Mouse (Mus musculus): Measurements from ENCODE around the gene Figla. TPM values are rescaled to one million over a fixed set of nuclear protein-coding genes. Genes with fewer than 3 reads are reported as not detected.
A peak's percentile ranks its signal among the peaks of the same experiment; 100 is the strongest.
"Not testable (repeated sequence)": the region's sequence is repeated elsewhere in the genome, so short reads cannot be mapped to it uniquely, and the experiment has no call there.

Figla gene
- polyA plus RNA-seq, 1 experiment from 2014 or later = not detected

DNA sequence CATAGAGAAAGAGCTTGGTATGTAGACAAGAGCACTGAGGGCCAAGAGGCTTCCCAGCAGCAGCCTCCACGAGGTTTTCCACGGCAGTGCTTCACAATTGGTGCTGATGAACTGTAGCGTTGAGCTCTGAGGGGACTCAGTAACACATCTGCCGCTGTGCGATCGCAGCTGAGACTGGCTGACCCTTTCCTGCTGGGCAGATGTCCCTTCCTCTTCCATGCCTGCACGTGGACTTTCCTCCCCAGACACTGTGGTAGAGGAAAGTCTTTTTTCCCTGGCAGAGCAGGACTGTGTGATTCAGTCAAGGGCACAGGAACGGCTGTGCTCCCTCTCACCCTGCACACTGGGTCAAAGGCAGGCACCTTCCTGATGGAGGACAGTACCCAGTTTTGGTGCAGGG is 31.6 kb upstream of the Figla start:
- Histone ChIP-seq H3K9ac (ENCODE audit: low read depth, low read length) (no peak overlapping the region), H3K4me1 (replicated peaks; ENCODE audit: control insufficient read depth, insufficient read depth, low read length) (no peaks in the 10 kb centered on the region), H3K9me3 (ENCODE audit: control insufficient read depth, low read length) (no peaks in the 10 kb centered on the region), H3K27me3 (ENCODE audit: control insufficient read depth, insufficient read depth, low read length) (no peaks in the 10 kb centered on the region), H3K4me2 (replicated peaks; ENCODE audit: low read depth, low read length) (no peak overlapping the region), H3K4me3 (ENCODE audit: low read depth, low read length) (no peak overlapping the region), H3K27ac (ENCODE audit: low read depth, low read length) (no peak overlapping the region), H3K36me3 (ENCODE audit: control insufficient read depth, insufficient read depth, low read length) (no peaks in the 10 kb centered on the region)
- 73% methylated on average over 8 of the region's 8 CpGs for WGBS
- DNase-seq (ENCODE audit: low spot score) = no peak
- ATAC-seq (ENCODE audit: low FRiP score) = no peak

DNA sequence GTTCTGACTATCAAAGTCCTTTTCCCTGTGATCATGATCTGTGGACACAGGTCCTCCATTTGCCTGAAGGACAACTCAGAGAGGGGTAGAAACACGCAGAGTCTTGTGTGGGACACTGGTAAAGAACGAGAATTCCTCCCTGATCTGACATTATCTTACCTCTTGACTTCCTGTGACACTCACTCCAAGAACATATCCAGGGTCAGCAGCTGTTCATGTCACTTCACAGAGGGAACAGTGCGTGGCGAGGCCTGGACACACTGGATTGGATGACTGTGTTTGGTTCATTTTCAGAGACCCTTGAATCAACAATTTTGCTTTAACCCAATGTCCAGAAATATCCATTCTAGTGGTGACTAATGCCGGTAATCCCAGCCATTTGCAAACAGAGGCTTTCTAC is 26.4 kb upstream of the Figla start:
- not testable (repeated sequence) for H3K27me3 ChIP-seq (ENCODE audit: control insufficient read depth, insufficient read depth, low read length); H3K9ac ChIP-seq (ENCODE audit: low read depth, low read length); H3K4me2 ChIP-seq (replicated peaks; ENCODE audit: low read depth, low read length); H3K4me1 ChIP-seq (replicated peaks; ENCODE audit: control insufficient read depth, insufficient read depth, low read length); H3K36me3 ChIP-seq (ENCODE audit: control insufficient read depth, insufficient read depth, low read length); DNase-seq (ENCODE audit: low spot score); H3K27ac ChIP-seq (ENCODE audit: low read depth, low read length); ATAC-seq (ENCODE audit: low FRiP score); H3K4me3 ChIP-seq (ENCODE audit: low read depth, low read length); H3K9me3 ChIP-seq (ENCODE audit: control insufficient read depth, low read length)
- 92% methylated on average over 5 of the region's 5 CpGs for WGBS

DNA sequence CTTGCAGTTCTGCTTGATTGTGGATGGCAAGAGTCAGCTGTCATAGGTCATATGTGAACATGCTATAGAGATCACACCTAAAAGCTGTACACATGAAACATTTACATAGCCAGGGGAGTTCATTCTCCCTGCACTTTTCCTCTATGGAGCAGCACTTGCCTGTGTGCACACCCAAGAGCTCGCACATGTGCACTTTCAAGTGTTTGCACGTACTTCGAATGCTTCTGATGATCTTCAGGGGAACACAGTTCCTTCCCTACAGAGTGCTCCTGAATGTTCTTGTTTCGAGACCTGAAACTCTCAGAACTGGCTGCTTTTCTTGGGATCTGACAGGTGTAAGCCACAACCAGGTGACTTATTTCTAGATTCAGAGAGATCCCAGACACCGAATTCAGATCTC is 25.2 kb upstream of the Figla start:
- not testable (repeated sequence) for H3K36me3 ChIP-seq (ENCODE audit: control insufficient read depth, insufficient read depth, low read length); H3K4me2 ChIP-seq (replicated peaks; ENCODE audit: low read depth, low read length); H3K27me3 ChIP-seq (ENCODE audit: control insufficient read depth, insufficient read depth, low read length); ATAC-seq (ENCODE audit: low FRiP score); DNase-seq (ENCODE audit: low spot score); H3K4me3 ChIP-seq (ENCODE audit: low read depth, low read length); H3K9ac ChIP-seq (ENCODE audit: low read depth, low read length); H3K27ac ChIP-seq (ENCODE audit: low read depth, low read length); H3K9me3 ChIP-seq (ENCODE audit: control insufficient read depth, low read length); H3K4me1 ChIP-seq (replicated peaks; ENCODE audit: control insufficient read depth, insufficient read depth, low read length)
- 93% methylated on average over 5 of the region's 5 CpGs for WGBS

GRCm38 (mm10) chr6:86003405-86003925 is 12.5 kb upstream of the Figla start:
- H3K36me3 ChIP-seq (ENCODE audit: control insufficient read depth, insufficient read depth, low read length) = no peaks in the 10 kb centered on the region
- ATAC-seq (ENCODE audit: low FRiP score) (no peak), DNase-seq (ENCODE audit: low spot score) (no peak)
- 77% methylated on average over 18 of the region's 18 CpGs for WGBS
- no peaks in the 10 kb centered on the region for H3K27me3 ChIP-seq (ENCODE audit: control insufficient read depth, insufficient read depth, low read length)
- no peaks in the 10 kb centered on the region for H3K4me1 ChIP-seq (replicated peaks; ENCODE audit: control insufficient read depth, insufficient read depth, low read length)
- H3K4me2 ChIP-seq (replicated peaks; ENCODE audit: low read depth, low read length) = no peak overlapping the region
- no peak overlapping the region for H3K9ac ChIP-seq (ENCODE audit: low read depth, low read length)
- no peaks in the 10 kb centered on the region for H3K9me3 ChIP-seq (ENCODE audit: control insufficient read depth, low read length)
- H3K4me3 ChIP-seq (ENCODE audit: low read depth, low read length) = no peak overlapping the region
- H3K27ac ChIP-seq (ENCODE audit: low read depth, low read length) = no peak overlapping the region

DNA sequence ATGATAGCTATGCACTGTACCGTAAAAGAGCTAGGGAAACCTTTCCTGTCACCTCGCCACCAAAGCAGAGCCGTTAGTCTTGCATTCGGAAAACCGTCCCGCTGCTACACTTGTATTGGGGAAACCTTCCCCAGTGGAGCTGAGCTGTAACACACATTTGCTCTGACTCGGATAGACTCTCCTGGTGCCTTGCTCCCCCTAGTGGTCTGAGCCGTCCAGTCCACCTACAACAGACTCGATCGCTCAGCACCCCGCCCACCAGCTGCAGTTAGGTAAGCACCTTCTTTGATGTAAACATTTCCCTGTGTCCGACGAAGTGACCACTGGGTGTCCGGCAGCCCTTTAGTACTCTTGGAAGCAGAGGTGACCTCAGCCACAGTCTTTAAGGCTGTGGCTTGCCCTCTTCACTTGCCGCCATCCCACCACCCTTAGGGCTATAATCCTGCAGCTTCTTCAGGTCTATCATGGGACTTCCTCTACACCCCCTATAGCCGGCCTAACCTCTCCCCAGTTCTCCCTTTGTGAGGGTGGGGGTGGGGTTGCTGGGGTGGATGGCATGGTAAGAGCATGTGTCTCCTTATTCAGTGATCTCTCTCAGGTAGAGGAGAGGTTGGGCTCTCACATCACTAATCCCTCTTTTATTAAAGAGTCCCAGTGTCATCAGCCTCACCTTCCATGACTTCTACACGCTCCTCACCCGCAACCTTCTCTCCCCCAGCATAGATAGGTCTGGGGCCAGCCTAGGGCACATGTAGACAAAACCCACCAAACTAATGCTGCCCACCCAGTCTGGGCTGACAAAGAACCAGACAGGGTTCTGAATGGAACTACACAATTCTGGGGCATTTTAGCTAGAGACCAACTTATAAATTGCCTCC is 11.5 kb upstream of the Figla start:
- no peaks in the 10 kb centered on the region for H3K27me3 ChIP-seq (ENCODE audit: control insufficient read depth, insufficient read depth, low read length)
- H3K4me2 ChIP-seq (replicated peaks; ENCODE audit: low read depth, low read length) = no peak overlapping the region; the same call in 1 of the 2 replicates
- DNase-seq (ENCODE audit: low spot score) (peak; percentile 91), ATAC-seq (ENCODE audit: low FRiP score) (peak; percentile 56; the same call in 1 of the 2 replicates)
- H3K9me3 ChIP-seq (ENCODE audit: control insufficient read depth, low read length) = no peaks in the 10 kb centered on the region
- 14% methylated on average over 18 of the region's 18 CpGs for WGBS
- H3K9ac ChIP-seq (ENCODE audit: low read depth, low read length) = no peak overlapping the region
- no peaks in the 10 kb centered on the region for H3K4me1 ChIP-seq (replicated peaks; ENCODE audit: control insufficient read depth, insufficient read depth, low read length)
- no peaks in the 10 kb centered on the region for H3K36me3 ChIP-seq (ENCODE audit: control insufficient read depth, insufficient read depth, low read length)
- no peak overlapping the region for H3K4me3 ChIP-seq (ENCODE audit: low read depth, low read length)
- no peak overlapping the region for H3K27ac ChIP-seq (ENCODE audit: low read depth, low read length)

DNA sequence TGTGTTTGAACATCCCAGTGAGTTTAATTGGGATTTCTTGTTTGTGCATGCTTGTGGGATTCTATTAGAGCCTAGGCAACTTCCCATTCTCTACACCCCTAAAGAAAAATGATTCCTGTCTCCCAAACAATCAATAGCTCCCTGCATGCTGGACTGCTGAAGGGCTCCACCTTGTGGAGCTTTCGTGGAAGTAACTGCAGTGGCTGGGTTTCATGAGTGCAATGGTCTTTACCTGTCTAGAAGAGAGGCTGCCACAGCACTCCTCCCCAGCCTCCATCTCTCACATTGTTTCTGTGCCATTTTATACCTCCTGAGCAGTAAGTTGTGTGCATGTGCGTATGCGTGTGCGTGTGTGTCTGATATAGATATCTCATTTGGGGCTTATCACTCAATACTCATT is 6.0 kb upstream of the Figla start:
- no peaks in the 10 kb centered on the region for H3K27me3 ChIP-seq (ENCODE audit: control insufficient read depth, insufficient read depth, low read length)
- H3K36me3 ChIP-seq (ENCODE audit: control insufficient read depth, insufficient read depth, low read length) = no peaks in the 10 kb centered on the region
- no peak overlapping the region for H3K4me3 ChIP-seq (ENCODE audit: low read depth, low read length)
- peak; percentile 76 for DNase-seq (ENCODE audit: low spot score)
- no peaks in the 10 kb centered on the region for H3K4me1 ChIP-seq (replicated peaks; ENCODE audit: control insufficient read depth, insufficient read depth, low read length)
- H3K4me2 ChIP-seq (replicated peaks; ENCODE audit: low read depth, low read length) = no peak overlapping the region
- ATAC-seq (ENCODE audit: low FRiP score) = no peak
- no peaks in the 10 kb centered on the region for H3K9me3 ChIP-seq (ENCODE audit: control insufficient read depth, low read length)
- H3K9ac ChIP-seq (ENCODE audit: low read depth, low read length) = no peak overlapping the region
- H3K27ac ChIP-seq (ENCODE audit: low read depth, low read length) = no peak overlapping the region
- WGBS = 28% methylated on average over 4 of the region's 4 CpGs

- 65% methylated on average over 5 of the region's 5 CpGs for WGBS
- not testable (repeated sequence) for H3K9ac ChIP-seq (ENCODE audit: low read depth, low read length); H3K27ac ChIP-seq (ENCODE audit: low read depth, low read length); H3K27me3 ChIP-seq (ENCODE audit: control insufficient read depth, insufficient read depth, low read length); H3K4me3 ChIP-seq (ENCODE audit: low read depth, low read length); H3K4me2 ChIP-seq (replicated peaks; ENCODE audit: low read depth, low read length); H3K9me3 ChIP-seq (ENCODE audit: control insufficient read depth, low read length); DNase-seq (ENCODE audit: low spot score); ATAC-seq (ENCODE audit: low FRiP score); H3K36me3 ChIP-seq (ENCODE audit: control insufficient read depth, insufficient read depth, low read length); H3K4me1 ChIP-seq (replicated peaks; ENCODE audit: control insufficient read depth, insufficient read depth, low read length)
Observed at GRCm38 (mm10) chr6:86014812-86015211, 1.2 kb upstream of the Figla start.

DNA sequence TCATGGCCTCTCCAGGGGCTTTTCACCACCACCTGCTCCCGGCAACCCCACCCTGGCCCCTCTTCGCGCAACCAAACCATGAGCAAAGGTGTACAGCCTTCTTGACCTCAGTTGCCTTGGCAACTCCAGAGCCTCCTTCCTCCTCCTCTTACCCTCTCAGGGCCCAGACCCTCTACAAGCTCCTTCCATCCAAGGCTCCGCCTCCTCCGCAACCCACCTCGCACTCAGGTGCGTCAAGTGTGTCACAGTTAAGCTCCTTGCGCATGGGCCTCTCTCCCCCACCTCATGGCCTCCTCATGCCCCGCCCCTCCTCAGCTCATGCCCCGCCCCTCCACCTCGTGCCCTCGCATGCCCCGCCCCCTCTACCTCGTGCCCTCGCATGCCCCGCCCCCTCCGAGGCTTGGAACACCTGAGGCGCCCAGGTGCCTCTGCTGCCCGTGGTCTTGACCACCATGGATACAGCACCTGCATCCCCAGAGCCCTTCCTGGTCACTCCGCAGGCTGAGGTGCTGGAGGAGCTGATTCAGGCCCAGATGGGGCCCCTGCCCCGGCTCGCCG is 901 bp downstream of the Figla start:
- H3K4me1 ChIP-seq (replicated peaks; ENCODE audit: control insufficient read depth, insufficient read depth, low read length) = no peaks in the 10 kb centered on the region
- 78% methylated on average over 22 of the region's 23 CpGs for WGBS
- no peak overlapping the region for H3K4me2 ChIP-seq (replicated peaks; ENCODE audit: low read depth, low read length)
- no peak overlapping the region for H3K4me3 ChIP-seq (ENCODE audit: low read depth, low read length)
- H3K27ac ChIP-seq (ENCODE audit: low read depth, low read length) = no peak overlapping the region
- DNase-seq (ENCODE audit: low spot score) (no peak), ATAC-seq (ENCODE audit: low FRiP score) (no peak)
- H3K9me3 ChIP-seq (ENCODE audit: control insufficient read depth, low read length) = no peaks in the 10 kb centered on the region
- H3K36me3 ChIP-seq (ENCODE audit: control insufficient read depth, insufficient read depth, low read length) = no peaks in the 10 kb centered on the region
- H3K27me3 ChIP-seq (ENCODE audit: control insufficient read depth, insufficient read depth, low read length) = no peaks in the 10 kb centered on the region
- H3K9ac ChIP-seq (ENCODE audit: low read depth, low read length) = no peak overlapping the region

Data from hindbrain, embryonic 11.5 days (tissue).